Mouse (Mus musculus): ENCODE results near the gene Wdr48. TPM values are rescaled to one million over a fixed set of nuclear protein-coding genes. Genes with fewer than 3 reads are reported as not detected.

Gene Wdr48
- polyA plus RNA-seq, 1 experiment from 2014 or later = 53.2 TPM

DNA sequence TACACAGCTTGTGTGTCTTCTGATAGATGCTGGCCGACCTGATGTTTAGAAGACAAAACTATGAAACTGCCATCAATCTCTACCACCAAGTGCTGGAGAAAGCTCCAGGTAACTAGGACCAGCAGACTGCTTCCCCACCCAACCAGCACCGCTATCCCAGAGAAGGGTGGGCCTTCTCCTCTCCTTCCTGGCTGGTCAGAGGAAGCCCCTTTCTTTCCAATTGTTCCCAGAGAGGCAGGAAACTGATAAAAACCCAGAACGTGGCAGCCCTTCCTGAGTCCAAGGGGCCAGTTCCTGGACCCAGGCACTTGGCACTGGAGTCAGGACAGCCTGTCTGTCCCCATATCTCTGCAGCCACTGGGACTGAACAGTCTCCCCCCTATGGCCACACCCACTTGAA, 69.5 kb downstream of the Wdr48 start:
- no peak for DNase-seq (ENCODE audit: low spot score)
- Histone ChIP-seq H3K36me3 (no peaks in the 10 kb centered on the region), H3K4me3 (peak overlapping the region; percentile 25; the same call in 1 of the 2 replicates), H3K27ac (peak overlapping the region; percentile 67), H3K4me1 (peaks cover 31% of the 10 kb centered on the region), H3K27me3 (ENCODE audit: insufficient read depth, poor library complexity, severe bottlenecking) (peaks cover 9% of the 10 kb centered on the region; the same call in 1 of the 2 replicates), H3K9me3 (no peaks in the 10 kb centered on the region)
- WGBS = 57% methylated on average over 3 of the region's 3 CpGs

GRCm38 (mm10) chr9:119965186-119965585, 70.5 kb downstream of the Wdr48 start:
- 74% methylated on average over 3 of the region's 3 CpGs for WGBS
- Histone ChIP-seq H3K9me3 (no peaks in the 10 kb centered on the region), H3K4me1 (peaks cover 34% of the 10 kb centered on the region), H3K4me3 (no peak overlapping the region), H3K27ac (0 out of 2 replicates have a peak overlapping the region, but pooled peaks have one; percentile 25), H3K36me3 (no peaks in the 10 kb centered on the region), H3K27me3 (ENCODE audit: insufficient read depth, poor library complexity, severe bottlenecking) (peaks cover 9% of the 10 kb centered on the region; the same call in 1 of the 2 replicates)
- no peak for DNase-seq (ENCODE audit: low spot score)

DNA sequence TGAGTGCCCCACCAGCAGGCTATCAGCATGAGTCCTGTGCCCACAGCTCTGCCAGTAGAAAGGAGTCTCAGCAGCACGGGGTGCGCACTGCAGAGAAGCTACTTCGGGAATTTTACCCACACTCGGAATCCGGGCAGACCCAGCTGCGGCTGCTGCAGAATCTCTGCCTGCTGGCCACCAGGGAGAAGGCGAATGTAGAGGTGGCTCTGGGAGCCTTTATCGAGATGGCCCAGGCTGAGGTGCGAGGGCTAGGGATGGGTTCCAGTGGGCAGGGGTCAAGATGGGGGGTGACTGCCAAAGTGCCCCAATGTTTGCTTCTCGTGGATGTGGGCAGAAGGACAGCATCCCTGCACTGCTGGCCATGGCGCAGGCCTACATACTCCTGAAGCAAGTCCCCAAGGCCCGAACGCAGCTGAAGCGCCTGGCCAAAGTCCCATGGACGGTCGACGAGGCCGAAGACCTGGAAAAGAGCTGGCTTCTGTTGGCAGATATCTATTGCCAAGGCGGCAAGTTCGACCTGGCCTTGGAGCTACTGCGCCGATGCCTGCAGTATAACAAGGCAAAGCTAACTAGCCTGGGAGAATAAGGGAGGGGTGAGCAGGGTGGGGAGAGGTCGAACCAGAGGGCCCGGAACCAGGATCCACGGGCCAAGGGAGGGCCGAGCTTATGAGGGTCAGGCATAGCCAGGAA, 71.7 kb downstream of the Wdr48 start:
- WGBS = 80% methylated on average over 26 of the region's 26 CpGs
- peaks cover 46% of the 10 kb centered on the region for H3K4me1 ChIP-seq
- H3K9me3 ChIP-seq = no peaks in the 10 kb centered on the region
- H3K27ac ChIP-seq = 0 out of 2 replicates have a peak overlapping the region, but pooled peaks have one; percentile 25
- peaks cover 9% of the 10 kb centered on the region; the same call in 1 of the 2 replicates for H3K27me3 ChIP-seq (ENCODE audit: insufficient read depth, poor library complexity, severe bottlenecking)
- no peak for DNase-seq (ENCODE audit: low spot score)
- peaks cover 7% of the 10 kb centered on the region for H3K36me3 ChIP-seq
- no peak overlapping the region for H3K4me3 ChIP-seq

- WGBS = 74% methylated on average over 7 of the region's 7 CpGs
- Histone ChIP-seq H3K36me3 (peaks cover 41% of the 10 kb centered on the region), H3K9me3 (no peaks in the 10 kb centered on the region), H3K27ac (0 out of 2 replicates have a peak overlapping the region, but pooled peaks have one; percentile 52), H3K27me3 (ENCODE audit: insufficient read depth, poor library complexity, severe bottlenecking) (no peaks in the 10 kb centered on the region), H3K4me3 (no peak overlapping the region), H3K4me1 (peaks cover 27% of the 10 kb centered on the region)
- no peak for DNase-seq (ENCODE audit: low spot score)
These were observed 75.1 kb downstream of the Wdr48 start for GRCm38 (mm10) chr9:119969811-119970210.

DNA sequence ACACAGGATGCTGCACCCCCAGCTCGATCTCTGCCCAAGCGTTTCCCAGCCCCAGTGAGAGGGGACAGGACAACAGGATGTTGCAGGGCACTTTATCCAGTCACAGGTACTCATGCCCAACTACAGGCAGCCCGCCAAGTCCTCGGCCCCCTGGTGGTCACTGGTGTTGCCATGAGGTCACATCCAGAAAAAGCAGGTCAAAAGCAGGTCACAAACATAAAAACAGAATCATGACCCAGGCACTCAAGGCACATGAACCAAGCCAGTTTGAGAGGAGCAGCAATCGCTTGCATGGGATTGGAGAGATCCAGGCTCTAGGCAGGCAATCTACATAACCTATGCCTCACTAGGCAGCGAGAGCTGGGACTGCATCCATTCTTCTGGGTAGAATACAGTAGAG, 75.5 kb downstream of the Wdr48 start:
- WGBS = 38% methylated on average over 6 of the region's 6 CpGs
- Histone ChIP-seq H3K27me3 (ENCODE audit: insufficient read depth, poor library complexity, severe bottlenecking) (no peaks in the 10 kb centered on the region), H3K27ac (0 out of 2 replicates have a peak overlapping the region, but pooled peaks have one; percentile 52), H3K4me3 (no peak overlapping the region), H3K36me3 (peaks cover 45% of the 10 kb centered on the region), H3K9me3 (no peaks in the 10 kb centered on the region), H3K4me1 (peaks cover 27% of the 10 kb centered on the region)
- no peak for DNase-seq (ENCODE audit: low spot score)

GRCm38 (mm10) chr9:119970763-119971656, 76.3 kb downstream of the Wdr48 start:
- no peaks in the 10 kb centered on the region for H3K27me3 ChIP-seq (ENCODE audit: insufficient read depth, poor library complexity, severe bottlenecking)
- H3K36me3 ChIP-seq = peaks cover 47% of the 10 kb centered on the region
- 0 out of 2 replicates have a peak overlapping the region, but pooled peaks have one; percentile 52 for H3K27ac ChIP-seq
- WGBS = 83% methylated on average over 7 of the region's 7 CpGs
- H3K4me3 ChIP-seq = no peak overlapping the region
- no peak for DNase-seq (ENCODE audit: low spot score)
- peaks cover 27% of the 10 kb centered on the region for H3K4me1 ChIP-seq
- no peaks in the 10 kb centered on the region for H3K9me3 ChIP-seq

GRCm38 (mm10) chr9:119972166-119972565, 77.5 kb downstream of the Wdr48 start:
- 92% methylated on average over 10 of the region's 10 CpGs for WGBS
- H3K27me3 ChIP-seq (ENCODE audit: insufficient read depth, poor library complexity, severe bottlenecking) = no peaks in the 10 kb centered on the region

DNA sequence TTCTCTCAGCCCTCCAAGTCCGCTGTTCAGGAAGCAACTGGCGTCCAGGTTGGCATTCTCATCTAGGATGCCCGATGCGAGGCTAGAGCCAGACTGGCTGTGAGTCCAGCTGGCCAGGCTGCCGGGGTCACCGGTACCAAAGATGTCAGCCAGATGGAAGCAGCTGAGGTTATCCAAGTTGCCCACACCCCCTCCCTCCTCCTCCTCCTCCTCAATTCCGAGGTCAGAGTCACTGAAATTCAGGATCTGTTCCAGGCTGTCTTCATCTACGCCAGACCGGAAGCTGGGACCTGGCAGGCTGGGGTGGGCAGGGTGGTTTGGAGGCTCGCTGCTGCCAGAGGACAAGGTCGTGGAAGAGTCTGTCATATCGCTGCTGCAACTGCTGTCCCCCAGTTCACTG, 77.9 kb downstream of the Wdr48 start:
- Histone ChIP-seq H3K9me3 (no peaks in the 10 kb centered on the region), H3K36me3 (peaks cover 53% of the 10 kb centered on the region), H3K4me1 (peaks cover 37% of the 10 kb centered on the region), H3K27me3 (ENCODE audit: insufficient read depth, poor library complexity, severe bottlenecking) (no peaks in the 10 kb centered on the region), H3K27ac (no peak overlapping the region), H3K4me3 (no peak overlapping the region)
- no peak for DNase-seq (ENCODE audit: low spot score)
- WGBS = 86% methylated on average over 12 of the region's 12 CpGs

More at GRCm38 (mm10) chr9:119972166-119972565, 77.5 kb downstream of the Wdr48 start:
- DNase-seq (ENCODE audit: low spot score) = no peak
- no peaks in the 10 kb centered on the region for H3K9me3 ChIP-seq
- H3K36me3 ChIP-seq = peaks cover 53% of the 10 kb centered on the region
- H3K4me1 ChIP-seq = peaks cover 37% of the 10 kb centered on the region
- H3K4me3 ChIP-seq = no peak overlapping the region
- no peak overlapping the region for H3K27ac ChIP-seq

- no peak for DNase-seq (ENCODE audit: low spot score)
- no peaks in the 10 kb centered on the region for H3K27me3 ChIP-seq (ENCODE audit: insufficient read depth, poor library complexity, severe bottlenecking)
- no peak overlapping the region for H3K27ac ChIP-seq
- 93% methylated on average over 23 of the region's 23 CpGs for WGBS
- no peaks in the 10 kb centered on the region for H3K9me3 ChIP-seq
- H3K4me1 ChIP-seq = peaks cover 39% of the 10 kb centered on the region
- no peak overlapping the region for H3K4me3 ChIP-seq
- H3K36me3 ChIP-seq = peaks cover 53% of the 10 kb centered on the region
These were observed 78.6 kb downstream of the Wdr48 start for GRCm38 (mm10) chr9:119973281-119973680.

GRCm38 (mm10) chr9:119973869-119974520, 79.3 kb downstream of the Wdr48 start:
- Histone ChIP-seq H3K4me3 (no peak overlapping the region), H3K4me1 (peaks cover 46% of the 10 kb centered on the region), H3K9me3 (no peaks in the 10 kb centered on the region), H3K27me3 (ENCODE audit: insufficient read depth, poor library complexity, severe bottlenecking) (no peaks in the 10 kb centered on the region), H3K27ac (no peak overlapping the region), H3K36me3 (peaks cover 53% of the 10 kb centered on the region)
- 91% methylated on average over 27 of the region's 27 CpGs for WGBS
- no peak for DNase-seq (ENCODE audit: low spot score)

DNA sequence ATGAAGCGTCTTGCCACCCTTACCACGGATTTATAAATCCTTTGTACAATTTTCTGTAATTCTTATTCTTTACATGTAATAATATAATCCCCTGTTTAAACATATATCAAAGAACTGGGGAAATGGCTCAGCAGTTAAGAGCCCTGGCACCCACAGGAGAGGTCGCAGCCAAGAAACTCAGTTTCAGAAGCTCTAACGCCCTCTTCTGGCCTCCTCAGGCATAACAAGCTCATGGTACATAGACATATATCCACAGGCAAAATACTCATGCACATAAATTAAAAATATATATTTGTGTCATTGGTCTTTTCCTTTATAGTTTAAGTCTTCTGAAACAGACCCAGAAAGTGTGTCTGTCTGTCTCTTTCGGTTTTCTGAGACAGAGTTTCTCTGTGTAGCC, 79.9 kb downstream of the Wdr48 start:
- H3K4me3 ChIP-seq = no peak overlapping the region
- no peaks in the 10 kb centered on the region for H3K27me3 ChIP-seq (ENCODE audit: insufficient read depth, poor library complexity, severe bottlenecking)
- 77% methylated on average over 5 of the region's 5 CpGs for WGBS
- H3K9me3 ChIP-seq = no peaks in the 10 kb centered on the region
- peaks cover 52% of the 10 kb centered on the region for H3K4me1 ChIP-seq
- DNase-seq (ENCODE audit: low spot score) = no peak
- H3K36me3 ChIP-seq = peaks cover 53% of the 10 kb centered on the region
- H3K27ac ChIP-seq = no peak overlapping the region

DNA sequence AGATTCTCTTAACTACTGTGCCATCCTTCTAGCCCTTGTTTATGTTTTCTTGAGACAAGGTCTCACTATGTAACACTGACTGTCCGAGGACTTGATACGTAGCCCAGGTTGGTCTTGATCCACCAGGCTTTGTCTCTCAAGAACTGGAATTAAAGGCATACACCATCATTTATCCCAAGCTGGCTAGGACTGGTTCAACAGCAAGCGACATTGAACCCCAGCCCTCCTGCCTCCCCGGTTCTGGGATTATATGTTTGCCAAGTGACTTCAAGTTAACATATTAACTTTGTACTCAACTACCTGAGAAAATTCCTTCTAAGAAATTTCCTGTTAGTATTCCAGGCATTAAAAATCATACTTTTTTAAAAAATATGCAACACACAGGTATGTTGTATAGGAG, 80.6 kb downstream of the Wdr48 start:
- peaks cover 53% of the 10 kb centered on the region for H3K36me3 ChIP-seq
- no peak for DNase-seq (ENCODE audit: low spot score)
- peaks cover 55% of the 10 kb centered on the region for H3K4me1 ChIP-seq
- H3K4me3 ChIP-seq = no peak overlapping the region
- 95% methylated on average over 4 of the region's 4 CpGs for WGBS
- no peaks in the 10 kb centered on the region for H3K9me3 ChIP-seq
- no peak overlapping the region for H3K27ac ChIP-seq
- H3K27me3 ChIP-seq (ENCODE audit: insufficient read depth, poor library complexity, severe bottlenecking) = no peaks in the 10 kb centered on the region
